Mouse (Mus musculus) forebrain, embryonic 13.5 days (tissue): ENCODE results near the gene Cpeb1. TPM values are rescaled to one million over a fixed set of nuclear protein-coding genes. Genes with fewer than 3 reads are reported as not detected.

ENCODE experiments used
- ATAC-seq: fragments of 200-750 bp; cut with Nextera tagmentation; 2 replicates; pipeline ENCODE4 v1.8.0; 2017
- H3K27ac ChIP-seq: fragments of 300-500 bp; sonication (generic); 2 replicates; pipeline ENCODE4 v1.5.1; 2015; ENCODE audit warnings: inconsistent platforms, mild to moderate bottlenecking, moderate library complexity
- H3K27me3 ChIP-seq: fragments of 300-500 bp; sonication (generic); 2 replicates; pipeline ENCODE4 v1.6.1; 2015; ENCODE audit warnings: mild to moderate bottlenecking, inconsistent platforms
- H3K36me3 ChIP-seq: fragments of 300-500 bp; sonication (generic); 2 replicates; pipeline ENCODE4 v1.6.1; 2015; ENCODE audit warnings: mild to moderate bottlenecking, inconsistent platforms; ENCODE audit not compliant: poor library complexity, severe bottlenecking
- H3K4me1 ChIP-seq: fragments of 300-500 bp; sonication (generic); 2 replicates; pipeline ENCODE4 v1.6.1; 2015; ENCODE audit warnings: inconsistent platforms
- H3K4me2 ChIP-seq: fragments of 300-500 bp; sonication (generic); 2 replicates; pipeline ENCODE4 v1.6.1; 2015; ENCODE audit warnings: inconsistent platforms, mild to moderate bottlenecking, moderate library complexity
- H3K4me3 ChIP-seq: fragments of 300-500 bp; sonication (generic); 2 replicates; pipeline ENCODE4 v1.5.1; 2015; ENCODE audit warnings: mild to moderate bottlenecking, inconsistent platforms
- H3K9ac ChIP-seq: fragments of 300-500 bp; sonication (generic); 2 replicates; pipeline ENCODE4 v1.6.1; 2015; ENCODE audit warnings: mild to moderate bottlenecking, inconsistent platforms
- H3K9me3 ChIP-seq: fragments of 300-500 bp; sonication (generic); replicated peaks from 2 replicates; pipeline ENCODE4 v1.6.1; 2016; ENCODE audit warnings: inconsistent platforms
- WGBS: fragments of 180-500 bp; shearing (Covaris S2); methylation state at CpG from one replicate; pipeline ENCODE4 v1.1.7; 2015; 5-methylcytosine and 5-hydroxymethylcytosine counted together
- polyA plus RNA-seq: library from polyadenylated mRNA; unstranded; fragments of >200 nt; fragmentation: Nextera tagmentation; extraction: Ambion mirVana; gene quantifications from 2 replicates; pipeline ENCODE4 v1.2.1, GENCODE M21; 2015

Gene Cpeb1
- polyA plus RNA-seq, 1 experiment from 2014 or later, result 0.87 TPM

GRCm38 (mm10) chr7:81315583-81315982 lies 139.7 kb downstream of the Cpeb1 start:
- no peak overlapping the region for H3K9ac ChIP-seq
- no peak overlapping the region for H3K4me3 ChIP-seq
- H3K4me1 ChIP-seq, result no peaks in the 10 kb centered on the region
- H3K9me3 ChIP-seq, result no peaks in the 10 kb centered on the region
- no peak overlapping the region for H3K4me2 ChIP-seq
- no peaks in the 10 kb centered on the region for H3K36me3 ChIP-seq
- no peaks in the 10 kb centered on the region for H3K27me3 ChIP-seq
- H3K27ac ChIP-seq, result no peak overlapping the region
- ATAC-seq, result no peak
- WGBS, result 83% methylated on average over 8 of the region's 8 CpGs

- H3K9me3 ChIP-seq, result no peaks in the 10 kb centered on the region
- no peak overlapping the region for H3K9ac ChIP-seq
- no peaks in the 10 kb centered on the region for H3K4me1 ChIP-seq
- H3K27me3 ChIP-seq, result no peaks in the 10 kb centered on the region
- no peak overlapping the region for H3K27ac ChIP-seq
- no peak overlapping the region for H3K4me3 ChIP-seq
- no peak for ATAC-seq
- no peaks in the 10 kb centered on the region for H3K36me3 ChIP-seq
- H3K4me2 ChIP-seq, result no peak overlapping the region
These were observed 143.7 kb downstream of the Cpeb1 start for GRCm38 (mm10) chr7:81311581-81311980.

GRCm38 (mm10) chr7:81311130-81311529 lies 144.1 kb downstream of the Cpeb1 start:
- ATAC-seq, result no peak
- Histone ChIP-seq H3K4me2 (no peak overlapping the region), H3K36me3 (no peaks in the 10 kb centered on the region), H3K9ac (no peak overlapping the region), H3K27me3 (no peaks in the 10 kb centered on the region), H3K4me3 (no peak overlapping the region), H3K4me1 (no peaks in the 10 kb centered on the region), H3K9me3 (no peaks in the 10 kb centered on the region), H3K27ac (no peak overlapping the region)
- WGBS, result 91% methylated on average over 1 of the region's 1 CpGs

- Histone ChIP-seq H3K36me3 (no peaks in the 10 kb centered on the region), H3K4me2 (no peak overlapping the region), H3K27me3 (no peaks in the 10 kb centered on the region), H3K9ac (no peak overlapping the region), H3K27ac (no peak overlapping the region), H3K9me3 (no peaks in the 10 kb centered on the region), H3K4me3 (no peak overlapping the region), H3K4me1 (no peaks in the 10 kb centered on the region)
- WGBS, result 91% methylated on average over 6 of the region's 6 CpGs
- no peak for ATAC-seq
These were observed 146.0 kb downstream of the Cpeb1 start for GRCm38 (mm10) chr7:81309247-81309646.

GRCm38 (mm10) chr7:81307735-81308134 lies 147.5 kb downstream of the Cpeb1 start:
- Histone ChIP-seq H3K27ac (no peak overlapping the region), H3K36me3 (no peaks in the 10 kb centered on the region), H3K4me1 (no peaks in the 10 kb centered on the region), H3K27me3 (no peaks in the 10 kb centered on the region), H3K9me3 (no peaks in the 10 kb centered on the region), H3K4me3 (no peak overlapping the region), H3K4me2 (no peak overlapping the region), H3K9ac (no peak overlapping the region)
- ATAC-seq, result no peak
- 65% methylated on average over 8 of the region's 8 CpGs for WGBS

GRCm38 (mm10) chr7:81304675-81305074 lies 150.6 kb downstream of the Cpeb1 start:
- peaks cover 6% of the 10 kb centered on the region; the same call in 1 of the 2 replicates for H3K4me1 ChIP-seq
- no peak overlapping the region for H3K9ac ChIP-seq
- H3K36me3 ChIP-seq, result no peaks in the 10 kb centered on the region
- no peaks in the 10 kb centered on the region for H3K9me3 ChIP-seq
- H3K27ac ChIP-seq, result no peak overlapping the region
- 95% methylated on average over 5 of the region's 5 CpGs for WGBS
- no peak for ATAC-seq
- no peak overlapping the region for H3K4me2 ChIP-seq
- no peak overlapping the region for H3K4me3 ChIP-seq
- no peaks in the 10 kb centered on the region for H3K27me3 ChIP-seq

GRCm38 (mm10) chr7:81304100-81304499 lies 151.2 kb downstream of the Cpeb1 start:
- no peaks in the 10 kb centered on the region for H3K9me3 ChIP-seq
- H3K27me3 ChIP-seq, result no peaks in the 10 kb centered on the region
- WGBS, result 89% methylated on average over 5 of the region's 5 CpGs
- H3K9ac ChIP-seq, result no peak overlapping the region
- no peaks in the 10 kb centered on the region for H3K36me3 ChIP-seq
- no peak for ATAC-seq
- no peak overlapping the region for H3K4me2 ChIP-seq
- no peak overlapping the region for H3K4me3 ChIP-seq
- no peak overlapping the region for H3K27ac ChIP-seq
- peaks cover 6% of the 10 kb centered on the region; the same call in 1 of the 2 replicates for H3K4me1 ChIP-seq

- no peaks in the 10 kb centered on the region for H3K9me3 ChIP-seq
- H3K27ac ChIP-seq, result no peak overlapping the region
- H3K4me2 ChIP-seq, result no peak overlapping the region
- ATAC-seq, result no peak
- peaks cover 6% of the 10 kb centered on the region; the same call in 1 of the 2 replicates for H3K4me1 ChIP-seq
- 88% methylated on average over 2 of the region's 2 CpGs for WGBS
- H3K4me3 ChIP-seq, result no peak overlapping the region
- H3K9ac ChIP-seq, result no peak overlapping the region
- no peaks in the 10 kb centered on the region for H3K27me3 ChIP-seq
- H3K36me3 ChIP-seq, result no peaks in the 10 kb centered on the region
These were observed 151.6 kb downstream of the Cpeb1 start for GRCm38 (mm10) chr7:81303682-81304081.

- ATAC-seq, result no peak
- Histone ChIP-seq H3K36me3 (no peaks in the 10 kb centered on the region), H3K9me3 (no peaks in the 10 kb centered on the region), H3K27me3 (no peaks in the 10 kb centered on the region), H3K4me2 (no peak overlapping the region), H3K4me3 (no peak overlapping the region), H3K4me1 (peaks cover 6% of the 10 kb centered on the region; the same call in 1 of the 2 replicates), H3K9ac (no peak overlapping the region), H3K27ac (no peak overlapping the region)
- 42% methylated on average over 7 of the region's 7 CpGs for WGBS
These were observed 153.9 kb downstream of the Cpeb1 start for GRCm38 (mm10) chr7:81301323-81301722.

GRCm38 (mm10) chr7:81298206-81298605 lies 157.1 kb downstream of the Cpeb1 start:
- WGBS, result 40% methylated on average over 6 of the region's 6 CpGs
- Histone ChIP-seq H3K4me1 (peaks cover 6% of the 10 kb centered on the region; the same call in 1 of the 2 replicates), H3K27me3 (no peaks in the 10 kb centered on the region), H3K4me3 (no peak overlapping the region), H3K9me3 (no peaks in the 10 kb centered on the region), H3K9ac (no peak overlapping the region), H3K4me2 (no peak overlapping the region), H3K36me3 (no peaks in the 10 kb centered on the region), H3K27ac (no peak overlapping the region)
- no peak for ATAC-seq

Other genes starting within 250 kb of the Cpeb1 start
- 1.5 and 1.9 TPM in 2 replicates for gene Pde8a, start 241.9 kb downstream of the Cpeb1 start, polyA plus RNA-seq
- gene Rps17, start 110.2 kb downstream of the Cpeb1 start, polyA plus RNA-seq, result 1,016 and 1,034 TPM in 2 replicates
- 71.6 and 80.6 TPM in 2 replicates for gene Ap3b2, start 38.5 kb upstream of the Cpeb1 start, polyA plus RNA-seq
- not detected in 2 replicates for gene BC048679, start 42.8 kb upstream of the Cpeb1 start, polyA plus RNA-seq
- 0.10 TPM in 2 replicates for gene Fsd2, start 111.5 kb upstream of the Cpeb1 start, polyA plus RNA-seq
- 4.1 and 4.5 TPM in 2 replicates for gene Whamm, start 115.8 kb upstream of the Cpeb1 start, polyA plus RNA-seq